Mouse (Mus musculus): ENCODE data around the gene Gorasp2. TPM values are rescaled to one million over a fixed set of nuclear protein-coding genes. Genes with fewer than 3 reads are reported as not detected.

The Gorasp2 gene
- polyA plus RNA-seq, 1 experiment, result 78.3 TPM

- H3K27ac ChIP-seq (ENCODE audit: insufficient read depth, low read length), result no peak overlapping the region
- H3K4me3 ChIP-seq (ENCODE audit: insufficient read depth, low read length), result no peak overlapping the region
- peaks cover 2% of the 10 kb centered on the region; the same call in 1 of the 2 replicates for H3K4me1 ChIP-seq (ENCODE audit: control insufficient read depth, insufficient read depth, low read length)
- TF ChIP-seq CTCF (IDR thresholded peaks at IDR 0.05; ENCODE audit: extremely low read depth, insufficient read depth, low read length), result no peak
- TF ChIP-seq POLR2A (IDR thresholded peaks at IDR 0.05; ENCODE audit: extremely low read depth, insufficient read depth, low read length), result no peak
Observed at GRCm38 (mm10) chr2:70673445-70674126, 12.2 kb downstream of the Gorasp2 start.

- peaks cover under 1% of the 10 kb centered on the region; the same call in 1 of the 2 replicates for H3K4me1 ChIP-seq (ENCODE audit: control insufficient read depth, insufficient read depth, low read length)
- no peak overlapping the region for H3K27ac ChIP-seq (ENCODE audit: insufficient read depth, low read length)
- TF ChIP-seq CTCF (IDR thresholded peaks at IDR 0.05; ENCODE audit: extremely low read depth, insufficient read depth, low read length) (no peak), POLR2A (IDR thresholded peaks at IDR 0.05; ENCODE audit: extremely low read depth, insufficient read depth, low read length) (no peak)
- H3K4me3 ChIP-seq (ENCODE audit: insufficient read depth, low read length), result no peak overlapping the region
Observed at GRCm38 (mm10) chr2:70682324-70682723, 20.9 kb downstream of the Gorasp2 start.

DNA sequence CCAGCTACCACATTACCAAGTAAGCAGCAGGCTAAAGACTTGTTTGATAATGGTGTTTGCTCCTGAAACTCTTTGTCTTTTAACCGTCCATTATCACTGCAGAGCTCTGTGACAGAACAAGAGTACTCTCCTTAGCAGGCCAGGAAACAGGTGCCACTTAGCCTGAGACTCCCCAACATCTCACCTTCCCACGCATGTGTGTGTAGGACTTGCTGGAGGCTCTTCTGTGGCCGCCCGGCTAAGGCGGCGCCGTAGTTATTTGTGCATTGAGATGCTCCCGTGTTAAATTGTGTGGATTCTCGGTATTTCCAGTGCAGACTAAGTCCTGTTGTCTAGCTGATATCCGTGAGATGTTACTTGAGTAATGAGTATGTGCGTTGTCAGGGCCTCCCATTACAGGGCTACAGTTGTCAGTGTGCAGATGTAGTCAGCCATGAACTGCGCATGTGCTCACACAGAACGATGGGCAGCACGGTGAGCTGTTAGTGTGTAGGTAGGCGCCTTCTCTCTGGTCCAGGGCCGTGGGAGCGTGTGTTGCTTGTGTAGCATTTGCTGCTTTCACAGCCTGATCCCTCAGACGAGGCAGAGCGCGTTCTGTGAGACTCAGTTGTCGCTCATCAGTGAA, 27.2 kb downstream of the Gorasp2 start:
- Histone ChIP-seq H3K4me3 (ENCODE audit: insufficient read depth, low read length) (no peak overlapping the region), H3K4me1 (ENCODE audit: control insufficient read depth, insufficient read depth, low read length) (peaks cover 2% of the 10 kb centered on the region; the same call in 1 of the 2 replicates), H3K27ac (ENCODE audit: insufficient read depth, low read length) (no peak overlapping the region)
- no peak for TF ChIP-seq CTCF (IDR thresholded peaks at IDR 0.05; ENCODE audit: extremely low read depth, insufficient read depth, low read length)
- TF ChIP-seq POLR2A (IDR thresholded peaks at IDR 0.05; ENCODE audit: extremely low read depth, insufficient read depth, low read length), result no peak

DNA sequence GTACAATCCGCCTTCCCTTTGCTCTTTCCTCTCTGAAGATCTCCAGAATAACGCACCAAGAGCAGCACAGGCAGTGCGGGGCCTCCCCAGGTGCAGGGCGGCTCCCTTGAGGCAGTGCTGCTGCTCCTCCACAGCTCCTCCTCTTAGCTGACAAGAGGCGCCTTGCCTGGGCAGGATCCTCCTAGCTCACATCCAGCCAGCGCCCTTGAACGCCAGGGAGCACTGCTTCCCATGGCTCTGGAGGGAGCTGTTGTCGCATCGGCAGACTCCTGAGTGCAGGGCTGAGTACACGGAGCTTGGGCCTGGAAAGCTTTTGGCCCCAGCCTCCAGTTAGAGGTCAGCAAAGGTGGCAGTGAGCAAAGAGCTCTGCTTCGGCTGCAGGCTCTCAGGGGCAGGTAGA, 28.8 kb downstream of the Gorasp2 start:
- Histone ChIP-seq H3K4me3 (ENCODE audit: insufficient read depth, low read length) (no peak overlapping the region), H3K27ac (ENCODE audit: insufficient read depth, low read length) (no peak overlapping the region), H3K4me1 (ENCODE audit: control insufficient read depth, insufficient read depth, low read length) (peaks cover 2% of the 10 kb centered on the region; the same call in 1 of the 2 replicates)
- no peak for TF ChIP-seq POLR2A (IDR thresholded peaks at IDR 0.05; ENCODE audit: extremely low read depth, insufficient read depth, low read length)
- no peak for TF ChIP-seq CTCF (IDR thresholded peaks at IDR 0.05; ENCODE audit: extremely low read depth, insufficient read depth, low read length)

DNA sequence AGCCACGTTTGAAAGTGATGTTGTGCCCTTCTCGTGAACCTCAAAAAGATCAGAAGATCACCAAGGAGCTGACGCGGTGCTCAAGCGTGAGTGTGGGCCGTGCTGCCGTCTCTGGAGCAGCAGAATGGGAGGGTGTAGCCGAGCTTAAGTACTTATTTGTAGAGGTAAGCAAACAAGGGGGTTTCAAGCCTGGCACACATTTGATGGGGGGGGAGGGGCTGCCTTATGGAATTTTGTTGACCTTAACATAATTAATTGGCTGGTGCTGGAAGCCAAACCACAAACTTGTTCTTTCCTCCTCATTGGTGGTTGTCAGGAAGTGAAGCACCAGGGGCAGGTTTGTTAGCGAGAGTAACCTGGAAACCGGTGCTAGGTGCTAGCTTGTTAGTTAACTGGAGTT, 34.3 kb downstream of the Gorasp2 start:
- TF ChIP-seq POLR2A (IDR thresholded peaks at IDR 0.05; ENCODE audit: extremely low read depth, insufficient read depth, low read length) (no peak), CTCF (IDR thresholded peaks at IDR 0.05; ENCODE audit: extremely low read depth, insufficient read depth, low read length) (no peak)
- H3K4me1 ChIP-seq (ENCODE audit: control insufficient read depth, insufficient read depth, low read length), result no peaks in the 10 kb centered on the region
- no peak overlapping the region for H3K4me3 ChIP-seq (ENCODE audit: insufficient read depth, low read length)
- H3K27ac ChIP-seq (ENCODE audit: insufficient read depth, low read length), result no peak overlapping the region

GRCm38 (mm10) chr2:70700851-70701250, 39.5 kb downstream of the Gorasp2 start:
- H3K27ac ChIP-seq (ENCODE audit: insufficient read depth, low read length), result no peak overlapping the region
- TF ChIP-seq POLR2A (IDR thresholded peaks at IDR 0.05; ENCODE audit: extremely low read depth, insufficient read depth, low read length), result no peak
- TF ChIP-seq CTCF (IDR thresholded peaks at IDR 0.05; ENCODE audit: extremely low read depth, insufficient read depth, low read length), result no peak

DNA sequence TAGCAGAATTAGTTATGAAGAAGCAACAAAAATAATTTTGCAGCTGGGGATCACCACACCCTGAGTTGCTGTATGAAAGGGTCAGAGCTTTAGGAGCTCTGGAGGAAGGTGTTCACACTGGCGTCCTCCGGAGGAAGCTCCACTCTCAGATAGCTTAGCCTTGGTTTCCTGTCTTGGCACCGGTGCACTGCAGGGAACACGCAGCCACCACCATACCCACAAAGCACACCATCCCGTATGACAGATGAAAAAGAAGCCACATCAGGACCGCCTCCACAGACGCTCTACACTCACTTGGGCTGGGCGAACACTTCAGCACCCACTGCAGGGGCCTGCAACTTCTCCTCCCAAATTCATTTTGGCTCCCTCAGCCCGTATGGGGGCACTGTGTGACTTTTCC, 40.2 kb downstream of the Gorasp2 start:
- TF ChIP-seq POLR2A (IDR thresholded peaks at IDR 0.05; ENCODE audit: extremely low read depth, insufficient read depth, low read length) (no peak), CTCF (IDR thresholded peaks at IDR 0.05; ENCODE audit: extremely low read depth, insufficient read depth, low read length) (no peak)
- Histone ChIP-seq H3K4me1 (ENCODE audit: control insufficient read depth, insufficient read depth, low read length) (no peaks in the 10 kb centered on the region), H3K4me3 (ENCODE audit: insufficient read depth, low read length) (no peak overlapping the region), H3K27ac (ENCODE audit: insufficient read depth, low read length) (no peak overlapping the region)

More at GRCm38 (mm10) chr2:70700851-70701250, 39.5 kb downstream of the Gorasp2 start:
- H3K4me1 ChIP-seq (ENCODE audit: control insufficient read depth, insufficient read depth, low read length), result no peaks in the 10 kb centered on the region
- H3K4me3 ChIP-seq (ENCODE audit: insufficient read depth, low read length), result no peak overlapping the region

DNA sequence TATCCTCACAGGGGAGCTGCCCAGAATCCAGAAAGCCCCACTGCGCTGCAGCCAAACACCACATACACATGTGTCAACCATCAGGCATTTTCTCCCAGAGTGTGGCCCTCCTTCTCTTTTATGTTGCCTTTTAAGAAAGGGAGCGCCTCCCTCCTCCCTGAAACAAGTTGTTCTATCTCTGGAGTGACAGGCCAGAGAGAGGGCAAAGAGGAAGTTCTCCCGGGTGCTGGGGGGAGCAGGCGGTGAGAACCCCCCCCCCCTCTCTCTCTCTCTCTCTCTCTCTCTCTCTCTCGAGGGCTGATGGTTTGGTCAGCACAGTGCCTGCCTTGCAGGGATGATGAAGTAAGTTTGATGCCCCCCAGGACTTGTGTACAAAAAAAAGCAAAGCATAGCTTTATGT, 41.0 kb downstream of the Gorasp2 start:
- no peaks in the 10 kb centered on the region for H3K4me1 ChIP-seq (ENCODE audit: control insufficient read depth, insufficient read depth, low read length)
- TF ChIP-seq POLR2A (IDR thresholded peaks at IDR 0.05; ENCODE audit: extremely low read depth, insufficient read depth, low read length) (no peak), CTCF (IDR thresholded peaks at IDR 0.05; ENCODE audit: extremely low read depth, insufficient read depth, low read length) (no peak)
- H3K4me3 ChIP-seq (ENCODE audit: insufficient read depth, low read length), result no peak overlapping the region
- H3K27ac ChIP-seq (ENCODE audit: insufficient read depth, low read length), result no peak overlapping the region

DNA sequence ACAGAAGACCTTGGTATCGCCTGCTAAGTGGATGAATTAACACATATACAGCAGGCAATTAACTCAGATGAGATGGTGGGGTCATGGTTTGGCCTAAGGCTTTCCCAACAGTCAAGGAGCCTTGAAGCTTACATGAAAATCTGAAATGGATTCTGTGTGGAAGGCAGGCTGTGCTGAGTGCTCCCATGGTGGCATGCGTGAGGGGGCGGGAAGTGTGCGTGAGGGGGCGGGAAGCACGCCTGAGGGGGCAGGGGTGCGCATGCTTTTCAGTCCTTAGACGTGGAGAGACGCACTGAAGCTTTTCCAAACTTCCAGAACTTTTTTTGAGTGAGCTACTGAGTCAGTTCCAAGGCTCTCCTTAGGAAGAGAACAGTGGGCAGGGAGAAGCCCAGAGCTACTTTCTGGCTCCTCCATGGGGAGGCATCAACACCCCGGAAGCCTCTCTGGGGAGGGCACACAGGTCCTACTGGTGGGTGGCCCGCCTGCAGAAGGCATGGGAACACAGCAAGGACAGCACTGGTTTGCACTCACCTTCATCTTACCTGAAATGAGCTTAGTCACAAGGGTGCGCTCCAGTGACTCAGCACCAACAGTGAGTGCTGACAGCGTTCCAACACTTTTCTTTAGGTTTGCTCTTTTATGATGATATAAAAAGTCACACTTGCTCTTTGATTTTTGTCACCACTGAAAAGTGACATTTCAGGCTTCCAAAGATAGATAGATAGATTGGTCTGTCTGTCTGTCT, 47.8 kb downstream of the Gorasp2 start:
- H3K27ac ChIP-seq (ENCODE audit: insufficient read depth, low read length), result no peak overlapping the region
- no peaks in the 10 kb centered on the region for H3K4me1 ChIP-seq (ENCODE audit: control insufficient read depth, insufficient read depth, low read length)
- TF ChIP-seq CTCF (IDR thresholded peaks at IDR 0.05; ENCODE audit: extremely low read depth, insufficient read depth, low read length) (no peak), POLR2A (IDR thresholded peaks at IDR 0.05; ENCODE audit: extremely low read depth, insufficient read depth, low read length) (no peak)
- H3K4me3 ChIP-seq (ENCODE audit: insufficient read depth, low read length), result no peak overlapping the region
